Mouse (Mus musculus): Measurements from ENCODE around the gene Ntrk2. TPM values are rescaled to one million over a fixed set of nuclear protein-coding genes. Genes with fewer than 3 reads are reported as not detected.
A peak's percentile ranks its signal among the peaks of the same experiment; 100 is the strongest.
"Not testable (repeated sequence)": the region's sequence is repeated elsewhere in the genome, so short reads cannot be mapped to it uniquely, and the experiment has no call there.

Gene Ntrk2
- total and polyA plus RNA-seq, 2 experiments from 2014 or later = 141 to 207 TPM

GRCm38 (mm10) chr13:59027436-59027835 lies 221.1 kb downstream of the Ntrk2 start:
- Histone ChIP-seq H3K4me1 (ENCODE audit: insufficient read depth, low read length) (no peaks in the 10 kb centered on the region; the same call in 1 of the 2 replicates), H3K4me2 (ENCODE audit: low read depth, low read length, poor library complexity, severe bottlenecking) (no peak overlapping the region), H3K27ac (ENCODE audit: low read depth, low read length) (no peak overlapping the region), H3K9me3 (ENCODE audit: low read length) (no peaks in the 10 kb centered on the region), H3K27me3 (ENCODE audit: insufficient read depth, low read length) (no peaks in the 10 kb centered on the region), H3K4me3 (ENCODE audit: low read depth, low read length) (no peak overlapping the region), H3K9ac (replicated peaks; ENCODE audit: low read length, poor library complexity, severe bottlenecking) (no peak overlapping the region), H3K36me3 (ENCODE audit: insufficient read depth, low read length) (no peaks in the 10 kb centered on the region)
- no peak for DNase-seq (ENCODE audit: low spot score)
- WGBS = 65% methylated on average over 9 of the region's 9 CpGs
- ATAC-seq (ENCODE audit: low FRiP score) = no peak
- no peak for TF ChIP-seq CTCF (IDR thresholded peaks at IDR 0.05)

GRCm38 (mm10) chr13:59028546-59028945 lies 222.2 kb downstream of the Ntrk2 start:
- Histone ChIP-seq H3K36me3 (ENCODE audit: insufficient read depth, low read length) (no peaks in the 10 kb centered on the region), H3K4me1 (ENCODE audit: insufficient read depth, low read length) (no peaks in the 10 kb centered on the region; the same call in 1 of the 2 replicates), H3K4me2 (ENCODE audit: low read depth, low read length, poor library complexity, severe bottlenecking) (no peak overlapping the region), H3K4me3 (ENCODE audit: low read depth, low read length) (no peak overlapping the region), H3K27ac (ENCODE audit: low read depth, low read length) (no peak overlapping the region), H3K9me3 (ENCODE audit: low read length) (no peaks in the 10 kb centered on the region), H3K27me3 (ENCODE audit: insufficient read depth, low read length) (no peaks in the 10 kb centered on the region), H3K9ac (replicated peaks; ENCODE audit: low read length, poor library complexity, severe bottlenecking) (no peak overlapping the region)
- DNase-seq (ENCODE audit: low spot score) = no peak
- no peak for TF ChIP-seq CTCF (IDR thresholded peaks at IDR 0.05)
- WGBS = 95% methylated on average over 4 of the region's 4 CpGs
- no peak for ATAC-seq (ENCODE audit: low FRiP score)

GRCm38 (mm10) chr13:59030574-59030973 lies 224.2 kb downstream of the Ntrk2 start:
- Histone ChIP-seq H3K4me2 (ENCODE audit: low read depth, low read length, poor library complexity, severe bottlenecking) (no peak overlapping the region), H3K27ac (ENCODE audit: low read depth, low read length) (0 out of 2 replicates have a peak overlapping the region, but pooled peaks have one; percentile 32), H3K36me3 (ENCODE audit: insufficient read depth, low read length) (no peaks in the 10 kb centered on the region), H3K4me1 (ENCODE audit: insufficient read depth, low read length) (no peaks in the 10 kb centered on the region; the same call in 1 of the 2 replicates), H3K27me3 (ENCODE audit: insufficient read depth, low read length) (no peaks in the 10 kb centered on the region), H3K9me3 (ENCODE audit: low read length) (no peaks in the 10 kb centered on the region), H3K4me3 (ENCODE audit: low read depth, low read length) (no peak overlapping the region), H3K9ac (replicated peaks; ENCODE audit: low read length, poor library complexity, severe bottlenecking) (no peak overlapping the region)
- WGBS = 67% methylated on average over 6 of the region's 6 CpGs
- DNase-seq (ENCODE audit: low spot score) (no peak), ATAC-seq (ENCODE audit: low FRiP score) (no peak)
- no peak for TF ChIP-seq CTCF (IDR thresholded peaks at IDR 0.05)

GRCm38 (mm10) chr13:59040156-59040915 lies 234.0 kb downstream of the Ntrk2 start:
- WGBS = 29% methylated on average over 16 of the region's 16 CpGs
- Histone ChIP-seq H3K27me3 (ENCODE audit: insufficient read depth, low read length) (no peaks in the 10 kb centered on the region), H3K4me1 (ENCODE audit: insufficient read depth, low read length) (peaks cover 19% of the 10 kb centered on the region), H3K27ac (ENCODE audit: low read depth, low read length) (peak overlapping the region; percentile 96), H3K9ac (replicated peaks; ENCODE audit: low read length, poor library complexity, severe bottlenecking) (no peak overlapping the region), H3K9me3 (ENCODE audit: low read length) (no peaks in the 10 kb centered on the region), H3K36me3 (ENCODE audit: insufficient read depth, low read length) (no peaks in the 10 kb centered on the region), H3K4me2 (ENCODE audit: low read depth, low read length, poor library complexity, severe bottlenecking) (peak overlapping the region; percentile 15; the same call in 1 of the 2 replicates), H3K4me3 (ENCODE audit: low read depth, low read length) (no peak overlapping the region)
- no peak for TF ChIP-seq CTCF (IDR thresholded peaks at IDR 0.05)
- ATAC-seq (ENCODE audit: low FRiP score) (peak; percentile 59), DNase-seq (ENCODE audit: low spot score) (no peak)

GRCm38 (mm10) chr13:59041013-59041764 lies 234.8 kb downstream of the Ntrk2 start:
- DNase-seq (ENCODE audit: low spot score) (peak; percentile 97), ATAC-seq (ENCODE audit: low FRiP score) (peak; percentile 98)
- 10% methylated on average over 9 of the region's 9 CpGs for WGBS
- no peaks in the 10 kb centered on the region for H3K9me3 ChIP-seq (ENCODE audit: low read length)
- no peak overlapping the region for H3K4me3 ChIP-seq (ENCODE audit: low read depth, low read length)
- no peaks in the 10 kb centered on the region for H3K27me3 ChIP-seq (ENCODE audit: insufficient read depth, low read length)
- H3K9ac ChIP-seq (replicated peaks; ENCODE audit: low read length, poor library complexity, severe bottlenecking) = no peak overlapping the region
- H3K4me1 ChIP-seq (ENCODE audit: insufficient read depth, low read length) = peaks cover 19% of the 10 kb centered on the region
- H3K36me3 ChIP-seq (ENCODE audit: insufficient read depth, low read length) = no peaks in the 10 kb centered on the region
- TF ChIP-seq CTCF (IDR thresholded peaks at IDR 0.05) = no peak
- H3K27ac ChIP-seq (ENCODE audit: low read depth, low read length) = peak overlapping the region; percentile 96
- peak overlapping the region; percentile 28; the same call in 1 of the 2 replicates for H3K4me2 ChIP-seq (ENCODE audit: low read depth, low read length, poor library complexity, severe bottlenecking)

- 75% methylated on average over 4 of the region's 4 CpGs for WGBS
- Histone ChIP-seq H3K27ac (ENCODE audit: low read depth, low read length) (no peak overlapping the region), H3K36me3 (ENCODE audit: insufficient read depth, low read length) (0 out of 2 replicates have a peak, but pooled peaks cover 6% of the 10 kb centered on the region), H3K27me3 (ENCODE audit: insufficient read depth, low read length) (no peaks in the 10 kb centered on the region), H3K4me3 (ENCODE audit: low read depth, low read length) (no peak overlapping the region), H3K9me3 (ENCODE audit: low read length) (no peaks in the 10 kb centered on the region), H3K4me2 (ENCODE audit: low read depth, low read length, poor library complexity, severe bottlenecking) (no peak overlapping the region), H3K9ac (replicated peaks; ENCODE audit: low read length, poor library complexity, severe bottlenecking) (no peak overlapping the region), H3K4me1 (ENCODE audit: insufficient read depth, low read length) (peaks cover 5% of the 10 kb centered on the region; the same call in 1 of the 2 replicates)
- no peak for TF ChIP-seq CTCF (IDR thresholded peaks at IDR 0.05)
- no peak for DNase-seq (ENCODE audit: low spot score)
- ATAC-seq (ENCODE audit: low FRiP score) = no peak
Measured at GRCm38 (mm10) chr13:59052188-59052587, 245.8 kb downstream of the Ntrk2 start.

- WGBS = 91% methylated on average over 8 of the region's 8 CpGs
- H3K9ac ChIP-seq (replicated peaks; ENCODE audit: low read length, poor library complexity, severe bottlenecking); ATAC-seq (ENCODE audit: low FRiP score); H3K27me3 ChIP-seq (ENCODE audit: insufficient read depth, low read length); H3K4me2 ChIP-seq (ENCODE audit: low read depth, low read length, poor library complexity, severe bottlenecking); DNase-seq (ENCODE audit: low spot score); H3K27ac ChIP-seq (ENCODE audit: low read depth, low read length); H3K9me3 ChIP-seq (ENCODE audit: low read length); H3K4me3 ChIP-seq (ENCODE audit: low read depth, low read length); H3K36me3 ChIP-seq (ENCODE audit: insufficient read depth, low read length); H3K4me1 ChIP-seq (ENCODE audit: insufficient read depth, low read length): not testable (repeated sequence)
Measured at GRCm38 (mm10) chr13:59054331-59054730, 248.0 kb downstream of the Ntrk2 start.
